Mouse (Mus musculus) kidney, adult 2 months (tissue): ENCODE measurements around the gene Ass1. TPM values are rescaled to one million over a fixed set of nuclear protein-coding genes. Genes with fewer than 3 reads are reported as not detected.

Experiments used
- DNase-seq: peaks from one replicate; pipeline ENCODE4 v3.0.0; 2021
- H3K27ac ChIP-seq: fragments of 200-500 bp; 2 replicates; pipeline ENCODE4 v1.5.1; 2012; ENCODE audit warnings: low read depth, low read length, control low read depth, inconsistent platforms; ENCODE audit not compliant: insufficient read depth
- H3K27me3 ChIP-seq: fragments of 200-500 bp; replicated peaks from 2 replicates; pipeline ENCODE4 v1.6.1; 2012; ENCODE audit warnings: mild to moderate bottlenecking, moderate library complexity, low read length, inconsistent platforms; ENCODE audit not compliant: control insufficient read depth, insufficient read depth
- H3K36me3 ChIP-seq: fragments of 200-500 bp; 2 replicates; pipeline ENCODE4 v1.6.1; 2012; ENCODE audit warnings: mild to moderate bottlenecking, moderate library complexity, low read length, inconsistent platforms; ENCODE audit not compliant: control insufficient read depth, insufficient read depth
- H3K4me1 ChIP-seq: fragments of 200-500 bp; 2 replicates; pipeline ENCODE4 v1.6.1; 2011; ENCODE audit warnings: low read length; ENCODE audit not compliant: control insufficient read depth, insufficient read depth
- H3K4me3 ChIP-seq: fragments of 200-500 bp; 2 replicates; pipeline ENCODE4 v1.5.1; 2011; ENCODE audit warnings: mild to moderate bottlenecking, low read depth, low read length, control low read depth; ENCODE audit not compliant: insufficient read depth
- CTCF ChIP-seq: fragments of 200-500 bp; conservative IDR thresholded peaks from 2 replicates; pipeline ENCODE4 v1.5.1; 2011; ENCODE audit warnings: low read depth, mild to moderate bottlenecking, control low read depth, low read length, moderate library complexity, mixed read lengths; ENCODE audit not compliant: insufficient read depth, insufficient read length
- POLR2A ChIP-seq: fragments of 200-500 bp; IDR thresholded peaks from one replicate; pipeline ENCODE4 v1.6.1; 2011; ENCODE audit warnings: low read depth, low read length, control low read depth
- WGBS: fragments of 180-500 bp; shearing (Covaris S2); methylation state at CpG from one replicate; pipeline ENCODE4 v1.1.7; 2018; 5-methylcytosine and 5-hydroxymethylcytosine counted together
- polyA plus RNA-seq: library from polyadenylated mRNA; depleted of rRNA; stranded (reverse); fragments of >200 nt; gene quantifications from 2 replicates; pipeline ENCODE4 v1.2.3, GENCODE M21; 2012

Ass1 gene
- polyA plus RNA-seq, 1 experiment: 2,656 TPM

GRCm38 (mm10) chr2:31482914-31483575 is 13.0 kb downstream of the Ass1 start:
- Histone ChIP-seq H3K4me3 (no peak overlapping the region), H3K27ac (no peak overlapping the region), H3K36me3 (peaks cover 15% of the 10 kb centered on the region; the same call in 1 of the 2 replicates), H3K4me1 (no peaks in the 10 kb centered on the region), H3K27me3 (no peaks in the 10 kb centered on the region)
- WGBS: 20% methylated on average over 8 of the region's 8 CpGs
- TF ChIP-seq POLR2A: no peak
- peak; percentile 93 for TF ChIP-seq CTCF
- peak; percentile 87 for DNase-seq

DNA sequence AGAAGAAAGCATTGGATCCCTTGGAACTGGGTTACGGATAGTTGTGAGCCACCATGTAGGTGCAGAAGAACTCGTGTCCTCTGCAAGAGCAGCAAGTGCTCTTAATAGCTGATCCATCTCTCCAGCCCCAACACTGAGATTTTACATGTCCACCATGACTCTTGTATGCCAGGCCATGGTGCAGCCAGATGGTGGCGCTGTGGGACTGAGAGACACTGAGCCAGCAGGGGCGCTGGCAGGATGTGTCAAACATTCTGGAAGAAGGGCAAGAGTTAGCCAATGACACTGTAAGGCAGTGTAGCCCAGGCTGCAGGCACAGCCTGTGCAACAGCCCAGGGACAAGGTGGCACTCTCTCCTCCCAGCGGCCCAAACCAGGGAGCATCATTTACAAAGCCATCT is 14.2 kb downstream of the Ass1 start:
- H3K36me3 ChIP-seq: peaks cover 13% of the 10 kb centered on the region; the same call in 1 of the 2 replicates
- H3K27me3 ChIP-seq: no peaks in the 10 kb centered on the region
- H3K4me1 ChIP-seq: no peaks in the 10 kb centered on the region
- H3K4me3 ChIP-seq: no peak overlapping the region
- peak; percentile 60 for DNase-seq
- 20% methylated on average over 5 of the region's 5 CpGs for WGBS
- no peak overlapping the region for H3K27ac ChIP-seq
- TF ChIP-seq CTCF (peak; percentile 81), POLR2A (no peak)

GRCm38 (mm10) chr2:31489166-31489565 is 19.2 kb downstream of the Ass1 start:
- Histone ChIP-seq H3K27me3 (no peaks in the 10 kb centered on the region), H3K27ac (no peak overlapping the region), H3K36me3 (peaks cover 13% of the 10 kb centered on the region), H3K4me3 (no peak overlapping the region), H3K4me1 (no peaks in the 10 kb centered on the region)
- TF ChIP-seq CTCF: no peak
- TF ChIP-seq POLR2A: no peak
- WGBS: 55% methylated on average over 12 of the region's 12 CpGs
- no peak for DNase-seq

GRCm38 (mm10) chr2:31490556-31490955 is 20.5 kb downstream of the Ass1 start:
- DNase-seq: no peak
- Histone ChIP-seq H3K27ac (no peak overlapping the region), H3K4me1 (no peaks in the 10 kb centered on the region), H3K4me3 (no peak overlapping the region), H3K27me3 (no peaks in the 10 kb centered on the region), H3K36me3 (peaks cover 12% of the 10 kb centered on the region)
- 74% methylated on average over 2 of the region's 2 CpGs for WGBS
- TF ChIP-seq CTCF: 0 out of 2 replicates have a peak, but pooled peaks have one; percentile 1
- no peak for TF ChIP-seq POLR2A

DNA sequence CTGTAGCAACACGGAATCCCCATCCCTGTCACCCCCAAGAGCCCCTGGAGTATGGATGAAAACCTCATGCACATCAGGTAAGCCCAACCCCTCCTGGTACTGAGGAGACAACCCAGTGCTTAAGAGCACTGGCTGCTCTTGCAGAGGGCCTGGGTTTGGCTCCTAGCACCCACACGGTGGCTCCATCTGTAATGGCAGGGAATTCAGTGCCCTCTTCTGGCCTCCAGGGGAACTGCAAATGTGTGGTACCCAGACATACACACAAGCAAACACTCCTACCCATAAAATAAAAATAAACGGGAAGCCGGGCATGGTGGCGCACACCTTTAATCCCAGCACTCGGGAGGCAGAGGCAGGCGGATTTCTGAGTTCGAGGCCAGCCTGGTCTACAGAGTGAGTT is 22.3 kb downstream of the Ass1 start:
- no peak for DNase-seq
- no peak overlapping the region for H3K27ac ChIP-seq
- peaks cover 12% of the 10 kb centered on the region for H3K36me3 ChIP-seq
- no peaks in the 10 kb centered on the region for H3K27me3 ChIP-seq
- 85% methylated on average over 8 of the region's 8 CpGs for WGBS
- H3K4me3 ChIP-seq: no peak overlapping the region
- TF ChIP-seq POLR2A (no peak), CTCF (peak; percentile 39)
- H3K4me1 ChIP-seq: no peaks in the 10 kb centered on the region

DNA sequence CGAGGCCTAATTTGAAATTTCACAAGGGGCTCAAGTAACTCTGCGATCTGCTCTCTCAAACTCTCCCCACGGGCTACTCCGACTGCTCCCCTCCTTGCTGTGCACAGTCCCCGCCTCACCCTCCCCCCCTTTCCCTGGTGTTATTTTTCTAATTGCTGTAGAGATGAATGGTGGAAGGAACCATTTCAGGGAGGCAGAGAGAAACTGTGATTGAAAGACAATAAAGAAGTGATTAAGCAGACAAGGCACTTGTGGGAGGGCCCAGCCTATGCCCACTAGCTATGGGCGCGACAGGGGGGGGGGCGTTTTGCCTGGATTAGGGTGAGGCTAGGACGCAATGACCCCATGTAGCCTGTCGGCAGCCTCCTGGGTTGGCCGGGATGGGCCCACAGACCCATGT is 23.2 kb downstream of the Ass1 start:
- H3K4me1 ChIP-seq: no peaks in the 10 kb centered on the region
- TF ChIP-seq CTCF (no peak), POLR2A (no peak)
- no peak for DNase-seq
- H3K27me3 ChIP-seq: no peaks in the 10 kb centered on the region
- H3K27ac ChIP-seq: no peak overlapping the region
- WGBS: 56% methylated on average over 11 of the region's 11 CpGs
- H3K4me3 ChIP-seq: no peak overlapping the region
- H3K36me3 ChIP-seq: peaks cover 10% of the 10 kb centered on the region

DNA sequence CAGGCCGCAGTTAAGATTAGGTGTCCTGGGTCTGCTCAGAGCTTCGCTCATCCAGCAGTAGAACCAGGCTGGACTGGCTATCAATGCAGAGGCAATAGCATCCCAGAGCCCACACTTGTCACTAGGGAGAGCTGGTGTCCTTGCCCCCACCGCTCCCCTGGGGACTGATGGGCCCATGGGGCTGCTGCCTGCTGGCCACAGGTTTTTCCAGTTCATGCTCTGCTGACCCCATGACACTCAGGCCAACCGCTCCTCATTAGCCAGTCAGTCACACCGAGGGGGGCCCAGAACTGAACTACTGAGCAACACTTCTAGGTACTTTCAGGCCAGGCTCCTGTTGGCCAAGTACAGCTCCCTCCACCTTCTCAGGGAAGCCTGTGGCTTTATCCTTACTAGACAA is 24.3 kb downstream of the Ass1 start:
- 54% methylated on average over 5 of the region's 5 CpGs for whole genome bisulfite sequencing
- no peaks in the 10 kb centered on the region for H3K4me1 ChIP-seq
- H3K27me3 ChIP-seq: no peaks in the 10 kb centered on the region
- no peak overlapping the region for H3K27ac ChIP-seq
- H3K36me3 ChIP-seq: peaks cover 10% of the 10 kb centered on the region
- TF ChIP-seq CTCF (no peak), POLR2A (no peak)
- peak; percentile 56 for DNase-seq
- H3K4me3 ChIP-seq: no peak overlapping the region
